Mouse (Mus musculus): ENCODE data around the gene Serpinb2. TPM values are rescaled to one million over a fixed set of nuclear protein-coding genes. Genes with fewer than 3 reads are reported as not detected.

The Serpinb2 gene
- total and polyA plus RNA-seq, 3 experiments: not detected

GRCm38 (mm10) chr1:107581220-107581619 lies 70.0 kb downstream of the Serpinb2 start:
- Histone ChIP-seq H3K27me3 (ENCODE audit: control insufficient read depth in 1 of 2, insufficient read depth in 2 of 2, low read length in 2 of 2) (peaks cover 0 to 2% of the 10 kb centered on the region in 2 experiments; a peak in 1 of 4 replicates), H3K4me3 (ENCODE audit: control insufficient read depth in 1 of 2, insufficient read depth in 1 of 2, low read depth in 2 of 2, low read length in 2 of 2) (no peak overlapping the region), H3K36me3 (ENCODE audit: control insufficient read depth in 1 of 2, insufficient read depth in 2 of 2, low read length in 2 of 2) (no peaks in the 10 kb centered on the region), H3K79me2 (ENCODE audit: control insufficient read depth, insufficient read depth, low read length, poor library complexity) (no peaks in the 10 kb centered on the region), H3K9ac (ENCODE audit: control insufficient read depth, low read depth, low read length, poor library complexity, severe bottlenecking) (no peak overlapping the region), H3K27ac (ENCODE audit: control insufficient read depth, low read depth, low read length) (no peak overlapping the region), H3K4me1 (ENCODE audit: control insufficient read depth in 1 of 2, insufficient read depth in 2 of 2, low read length in 2 of 2) (no peaks in the 10 kb centered on the region), H3K9me3 (replicated peaks; ENCODE audit: insufficient read depth, low read length) (no peaks in the 10 kb centered on the region)
- no peak for TF ChIP-seq UBTF (IDR thresholded peaks at IDR 0.05; ENCODE audit: borderline replicate concordance, insufficient read depth, low read depth, low read length)
- no peak for TF ChIP-seq ETS1 (IDR thresholded peaks at IDR 0.05; ENCODE audit: low read depth, low read length)
- TF ChIP-seq NRF1 (IDR thresholded peaks at IDR 0.05; ENCODE audit: insufficient read depth, low read depth, low read length, poor library complexity, severe bottlenecking): no peak
- TF ChIP-seq RAD21 (IDR thresholded peaks at IDR 0.05; ENCODE audit: low read depth, low read length): no peak
- no peak for TF ChIP-seq TAL1 (IDR thresholded peaks at IDR 0.05; ENCODE audit: low read length)
- TF ChIP-seq NELFE (IDR thresholded peaks at IDR 0.05; ENCODE audit: low read depth, low read length): no peak
- no peak for TF ChIP-seq CHD1 (IDR thresholded peaks at IDR 0.05; ENCODE audit: low read depth, low read length)
- TF ChIP-seq MYC (IDR thresholded peaks at IDR 0.05; ENCODE audit: low read depth, low read length): no peak
- TF ChIP-seq POLR2AphosphoS5 (IDR thresholded peaks at IDR 0.05; ENCODE audit: borderline replicate concordance, low read depth, low read length): no peak
- TF ChIP-seq SIN3A (IDR thresholded peaks at IDR 0.05; ENCODE audit: low read length): no peak
- no peak for TF ChIP-seq MAX (IDR thresholded peaks at IDR 0.05; ENCODE audit: low read length)
- TF ChIP-seq ZKSCAN1 (IDR thresholded peaks at IDR 0.05; ENCODE audit: low read depth, low read length): no peak
- TF ChIP-seq EP300 (IDR thresholded peaks at IDR 0.05; ENCODE audit: low read depth in 1 of 2, low read length in 2 of 2): no peak
- no peak for TF ChIP-seq SMC3 (IDR thresholded peaks at IDR 0.05; ENCODE audit: low read depth, low read length)
- no peak for TF ChIP-seq ZC3H11A (IDR thresholded peaks at IDR 0.05; ENCODE audit: low read depth, low read length)
- DNase-seq (ENCODE audit: low read depth, low spot score): no peak

GRCm38 (mm10) chr1:107582900-107583299 lies 71.7 kb downstream of the Serpinb2 start:
- H3K27ac ChIP-seq (ENCODE audit: control insufficient read depth, low read depth, low read length): no peak overlapping the region
- H3K79me2 ChIP-seq (ENCODE audit: control insufficient read depth, insufficient read depth, low read length, poor library complexity): no peaks in the 10 kb centered on the region

More at GRCm38 (mm10) chr1:107582900-107583299, 71.7 kb downstream of the Serpinb2 start:
- peaks cover 0 to 2% of the 10 kb centered on the region in 2 experiments; a peak in 1 of 4 replicates for H3K27me3 ChIP-seq (ENCODE audit: control insufficient read depth in 1 of 2, insufficient read depth in 2 of 2, low read length in 2 of 2)
- H3K4me3 ChIP-seq (ENCODE audit: control insufficient read depth in 1 of 2, insufficient read depth in 1 of 2, low read depth in 2 of 2, low read length in 2 of 2): no peak overlapping the region
- H3K36me3 ChIP-seq (ENCODE audit: control insufficient read depth in 1 of 2, insufficient read depth in 2 of 2, low read length in 2 of 2): no peaks in the 10 kb centered on the region
- H3K9ac ChIP-seq (ENCODE audit: control insufficient read depth, low read depth, low read length, poor library complexity, severe bottlenecking): no peak overlapping the region
- no peaks in the 10 kb centered on the region for H3K9me3 ChIP-seq (replicated peaks; ENCODE audit: insufficient read depth, low read length)
- TF ChIP-seq ETS1 (IDR thresholded peaks at IDR 0.05; ENCODE audit: low read depth, low read length) (peak; percentile 43; the same call in 1 of the 2 replicates), TBP (IDR thresholded peaks at IDR 0.05; ENCODE audit: low read depth, low read length) (no peak), ELF1 (IDR thresholded peaks at IDR 0.05; ENCODE audit: low read depth, low read length) (no peak)
- DNase-seq (ENCODE audit: low read depth, low spot score): no peak
- no peaks in the 10 kb centered on the region for H3K4me1 ChIP-seq (ENCODE audit: control insufficient read depth in 1 of 2, insufficient read depth in 2 of 2, low read length in 2 of 2)
